Mouse (Mus musculus) limb, embryonic 11.5 days (tissue): Measurements from ENCODE around the gene Klk1b1. TPM values are rescaled to one million over a fixed set of nuclear protein-coding genes. Genes with fewer than 3 reads are reported as not detected.
A peak's percentile ranks its signal among the peaks of the same experiment; 100 is the strongest.

Experiments
- ATAC-seq: fragments of 200-750 bp; cut with Nextera tagmentation; 2 replicates; pipeline ENCODE4 v1.8.0; 2017; ENCODE audit warnings: low read depth; ENCODE audit not compliant: insufficient number of reproducible peaks, low FRiP score, low TSS enrichment
- DNase-seq: peaks from one replicate; pipeline ENCODE4 v3.0.0-alpha.2; 2015; ENCODE audit warnings: low spot score
- H3K27ac ChIP-seq: fragments of 300-500 bp; sonication (generic); replicated peaks from 2 replicates; pipeline ENCODE4 v1.5.1; 2014; ENCODE audit warnings: low read depth, mild to moderate bottlenecking, low read length
- H3K27me3 ChIP-seq: fragments of 300-500 bp; sonication (generic); 2 replicates; pipeline ENCODE4 v1.6.1; 2014; ENCODE audit warnings: mild to moderate bottlenecking, low read length, mixed read lengths; ENCODE audit not compliant: control insufficient read depth, insufficient read depth
- H3K36me3 ChIP-seq: fragments of 300-500 bp; sonication (generic); 2 replicates; pipeline ENCODE4 v1.6.1; 2014; ENCODE audit warnings: mild to moderate bottlenecking, low read length, moderate library complexity, mixed read lengths; ENCODE audit not compliant: control insufficient read depth, insufficient read depth
- H3K4me1 ChIP-seq: fragments of 300-500 bp; sonication (generic); 2 replicates; pipeline ENCODE4 v1.6.1; 2014; ENCODE audit warnings: low read length, mixed read lengths; ENCODE audit not compliant: control insufficient read depth, insufficient read depth
- H3K4me2 ChIP-seq: fragments of 300-500 bp; sonication (generic); 2 replicates; pipeline ENCODE4 v1.6.1; 2014; ENCODE audit warnings: low read depth, mild to moderate bottlenecking, moderate library complexity; ENCODE audit not compliant: severe bottlenecking
- H3K4me3 ChIP-seq: fragments of 300-500 bp; sonication (generic); 2 replicates; pipeline ENCODE4 v1.5.1; 2014; ENCODE audit warnings: low read depth, low read length
- H3K9ac ChIP-seq: fragments of 300-500 bp; sonication (generic); 2 replicates; pipeline ENCODE4 v1.6.1; 2014; ENCODE audit warnings: mild to moderate bottlenecking, low read length
- H3K9me3 ChIP-seq: fragments of 300-500 bp; sonication (generic); 2 replicates; pipeline ENCODE4 v1.6.1; 2016; ENCODE audit warnings: low read length; ENCODE audit not compliant: control insufficient read depth
- WGBS: fragments of 180-500 bp; shearing (Covaris S2); extraction: QIAGEN DNeasy Blood & Tissue Kit; methylation state at CpG from one replicate; pipeline ENCODE4 v1.1.7; 2014; 5-methylcytosine and 5-hydroxymethylcytosine counted together
- polyA plus RNA-seq: library from polyadenylated mRNA; unstranded; fragments of >200 nt; fragmentation: Nextera tagmentation; extraction: Ambion mirVana; gene quantifications from 2 replicates; pipeline ENCODE4 v1.2.1, GENCODE M21; 2014

The Klk1b1 gene
- polyA plus RNA-seq, result not detected in 2 replicates

DNA sequence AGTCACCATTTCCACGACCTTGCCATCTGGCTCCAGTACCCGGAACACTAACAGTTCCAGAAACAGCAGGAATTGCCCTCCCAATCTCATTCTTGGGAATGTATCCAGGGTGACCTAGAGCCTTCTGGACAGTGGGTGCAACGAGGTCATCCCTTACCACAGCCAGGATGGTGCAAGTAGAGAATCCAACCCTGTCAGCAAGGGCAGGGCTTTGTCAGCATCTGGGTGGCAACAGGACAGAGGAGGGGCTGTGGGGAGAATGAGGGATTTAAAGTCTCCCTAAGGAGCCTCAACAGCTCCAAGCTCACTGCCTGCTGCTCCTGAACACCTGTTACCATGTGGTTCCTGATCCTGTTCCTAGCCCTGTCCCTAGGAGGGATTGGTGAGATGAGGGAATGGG, at the start of gene Klk1b1:
Gene Klk1b1 (plus strand): TSS at position 301 of the 400 bp plus-strand sequence.
- Histone ChIP-seq H3K4me1 (no peaks in the 10 kb centered on the region), H3K4me2 (no peak within 1 kb of the TSS), H3K36me3 (no peaks in the 10 kb centered on the region), H3K9me3 (no peaks in the 10 kb centered on the region), H3K9ac (no peak within 1 kb of the TSS), H3K4me3 (no peak within 1 kb of the TSS), H3K27ac (no peak within 1 kb of the TSS), H3K27me3 (no peaks in the 10 kb centered on the region)
- ATAC-seq (no peak), DNase-seq (no peak)
- WGBS, result 72% methylated on average over 3 of the region's 3 CpGs

DNA sequence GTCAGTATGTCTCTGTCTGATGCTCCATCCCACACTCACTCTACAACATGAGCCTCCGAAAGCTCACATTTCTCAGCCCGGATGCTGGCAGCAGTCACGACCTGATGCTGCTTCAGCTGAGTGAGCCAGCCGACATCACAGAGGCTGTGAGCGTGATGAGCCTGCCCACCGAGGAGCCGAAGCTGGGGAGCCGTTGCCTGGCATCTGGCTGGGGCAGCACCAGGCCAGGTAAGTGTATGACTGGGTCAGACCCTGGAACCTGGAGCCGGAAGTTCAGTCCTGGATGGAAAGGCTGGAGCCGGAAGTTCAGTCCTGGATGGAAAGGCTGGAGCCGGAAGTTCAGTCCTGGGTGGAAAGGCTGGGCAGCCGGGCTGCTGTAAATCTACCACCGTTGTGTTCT, 48.1 kb upstream of the Klk1b1 start:
- Histone ChIP-seq H3K27ac (no peak overlapping the region), H3K27me3 (no peaks in the 10 kb centered on the region), H3K4me1 (no peaks in the 10 kb centered on the region), H3K9ac (no peak overlapping the region), H3K36me3 (no peaks in the 10 kb centered on the region), H3K4me2 (no peak overlapping the region), H3K4me3 (no peak overlapping the region), H3K9me3 (no peaks in the 10 kb centered on the region)
- DNase-seq (no peak), ATAC-seq (no peak)
- WGBS, result 81% methylated on average over 13 of the region's 13 CpGs

DNA sequence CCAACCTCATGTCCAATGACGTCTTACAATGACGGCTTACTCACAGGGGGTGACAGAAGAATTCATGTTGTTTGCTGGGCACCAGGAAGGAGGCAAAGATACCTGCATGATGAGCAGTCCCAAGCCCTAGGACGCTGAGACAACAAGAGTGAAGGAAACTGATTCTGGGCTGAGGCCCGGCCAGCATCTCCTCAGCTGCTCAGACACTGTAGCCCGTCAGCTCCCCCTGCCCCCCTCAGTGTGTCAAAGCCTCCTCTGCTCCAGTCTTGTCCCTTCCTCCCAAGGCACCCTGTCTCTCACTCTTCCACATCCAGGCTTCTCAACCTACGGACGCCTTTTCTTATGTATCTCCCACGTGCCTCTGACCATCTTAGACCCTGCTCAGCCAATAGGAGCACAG, 47.7 kb upstream of the Klk1b1 start:
- WGBS, result 79% methylated on average over 8 of the region's 8 CpGs
- Histone ChIP-seq H3K36me3 (no peaks in the 10 kb centered on the region), H3K27ac (no peak overlapping the region), H3K4me2 (no peak overlapping the region), H3K9me3 (no peaks in the 10 kb centered on the region), H3K4me3 (no peak overlapping the region), H3K27me3 (no peaks in the 10 kb centered on the region), H3K4me1 (no peaks in the 10 kb centered on the region), H3K9ac (no peak overlapping the region)
- DNase-seq, result no peak
- no peak for ATAC-seq

DNA sequence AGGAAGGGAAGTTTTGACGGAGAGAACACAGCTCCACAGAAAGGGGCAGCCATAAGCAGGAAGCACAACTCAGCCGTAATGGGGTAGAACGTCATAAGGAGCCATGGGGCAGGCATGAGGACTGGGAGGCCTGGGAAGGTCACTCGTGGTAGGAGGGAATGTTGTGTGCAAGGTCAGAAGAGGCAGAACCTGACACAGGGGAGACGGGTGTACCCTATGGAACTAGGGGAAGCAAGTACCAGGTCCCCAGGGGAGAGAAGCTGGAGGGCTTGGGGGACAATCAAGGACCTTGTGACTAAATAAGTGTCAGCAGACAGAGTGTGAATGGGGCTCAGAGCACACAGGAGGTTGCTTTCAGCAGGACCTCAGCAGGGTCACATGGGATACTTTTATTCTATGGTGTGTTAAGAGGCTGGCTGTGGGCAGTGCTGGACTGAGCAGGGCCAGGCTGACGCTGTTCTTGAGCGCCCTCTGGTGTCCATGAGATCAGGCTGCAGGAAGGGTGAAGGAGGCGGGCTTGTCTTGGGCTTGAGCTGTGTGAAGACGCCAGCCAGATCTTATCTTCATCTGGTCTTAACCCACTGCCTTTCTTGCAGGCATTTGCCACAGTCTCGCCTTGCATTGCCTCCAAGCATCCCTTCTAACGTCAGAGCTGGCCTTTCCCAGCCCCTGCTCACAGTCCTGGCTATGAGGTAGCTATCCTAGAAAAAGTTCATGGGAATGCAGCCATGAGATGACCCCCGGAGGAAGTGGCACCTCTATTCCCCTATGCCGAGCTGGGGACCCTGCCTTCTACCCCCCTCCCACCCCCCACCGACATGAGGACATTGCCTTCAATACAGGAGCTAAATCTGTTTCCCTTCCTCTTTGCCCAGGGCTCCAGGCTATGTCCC, 46.7 kb upstream of the Klk1b1 start:
- peak; percentile 80 for DNase-seq
- no peaks in the 10 kb centered on the region for H3K27me3 ChIP-seq
- H3K4me2 ChIP-seq, result no peak overlapping the region
- ATAC-seq, result peak; percentile 82
- no peaks in the 10 kb centered on the region for H3K9me3 ChIP-seq
- 29% methylated on average over 14 of the region's 14 CpGs for WGBS
- H3K9ac ChIP-seq, result no peak overlapping the region
- H3K4me1 ChIP-seq, result no peaks in the 10 kb centered on the region
- no peak overlapping the region for H3K27ac ChIP-seq
- no peak overlapping the region for H3K4me3 ChIP-seq
- no peaks in the 10 kb centered on the region for H3K36me3 ChIP-seq

DNA sequence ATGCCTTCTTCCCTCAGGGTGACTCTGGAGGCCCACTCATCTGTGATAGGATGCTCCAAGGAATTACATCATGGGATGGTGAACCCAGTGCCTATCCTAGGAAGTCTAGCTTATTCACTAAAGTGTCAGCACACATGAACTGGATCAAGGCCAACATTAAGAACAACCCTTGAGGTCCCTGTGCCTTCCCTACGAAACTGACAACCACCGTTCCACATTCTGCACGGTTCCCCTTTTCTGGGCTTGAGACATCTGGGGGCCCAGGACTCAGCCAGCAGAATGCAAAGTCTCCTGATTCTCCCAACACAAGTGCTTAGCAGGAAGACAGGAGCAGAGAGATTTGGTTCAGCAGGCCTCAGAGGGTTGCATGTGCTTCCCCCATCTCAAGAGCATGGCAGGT, 46.0 kb upstream of the Klk1b1 start:
- ATAC-seq, result no peak
- Histone ChIP-seq H3K9ac (no peak overlapping the region), H3K36me3 (no peaks in the 10 kb centered on the region), H3K4me2 (no peak overlapping the region), H3K4me3 (no peak overlapping the region), H3K4me1 (no peaks in the 10 kb centered on the region), H3K27ac (no peak overlapping the region), H3K9me3 (no peaks in the 10 kb centered on the region), H3K27me3 (no peaks in the 10 kb centered on the region)
- 89% methylated on average over 3 of the region's 3 CpGs for WGBS
- no peak for DNase-seq

DNA sequence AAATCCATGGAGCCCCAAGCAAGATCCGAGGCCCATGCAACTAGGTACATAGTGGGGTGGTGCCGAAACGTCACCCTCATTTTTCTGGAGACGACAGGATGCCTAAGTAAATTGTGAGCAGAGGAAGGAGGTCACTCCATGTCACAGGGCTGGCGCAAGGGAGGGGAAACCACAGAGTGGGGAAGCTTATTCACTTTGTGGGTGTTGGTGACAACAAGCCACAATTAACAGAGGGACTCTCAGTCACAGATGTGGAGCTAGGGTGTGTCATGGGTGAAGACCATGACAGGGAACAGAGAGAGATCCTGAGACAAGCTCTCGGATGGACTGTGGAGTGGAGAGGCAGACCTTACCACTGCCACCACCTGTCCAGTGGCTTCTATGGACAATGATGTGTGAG, 45.5 kb upstream of the Klk1b1 start:
- no peaks in the 10 kb centered on the region for H3K4me1 ChIP-seq
- H3K4me2 ChIP-seq, result no peak overlapping the region
- no peak for DNase-seq
- no peak for ATAC-seq
- 81% methylated on average over 6 of the region's 6 CpGs for WGBS
- no peak overlapping the region for H3K9ac ChIP-seq
- H3K4me3 ChIP-seq, result no peak overlapping the region
- H3K36me3 ChIP-seq, result no peaks in the 10 kb centered on the region
- no peaks in the 10 kb centered on the region for H3K9me3 ChIP-seq
- H3K27ac ChIP-seq, result no peak overlapping the region
- no peaks in the 10 kb centered on the region for H3K27me3 ChIP-seq

DNA sequence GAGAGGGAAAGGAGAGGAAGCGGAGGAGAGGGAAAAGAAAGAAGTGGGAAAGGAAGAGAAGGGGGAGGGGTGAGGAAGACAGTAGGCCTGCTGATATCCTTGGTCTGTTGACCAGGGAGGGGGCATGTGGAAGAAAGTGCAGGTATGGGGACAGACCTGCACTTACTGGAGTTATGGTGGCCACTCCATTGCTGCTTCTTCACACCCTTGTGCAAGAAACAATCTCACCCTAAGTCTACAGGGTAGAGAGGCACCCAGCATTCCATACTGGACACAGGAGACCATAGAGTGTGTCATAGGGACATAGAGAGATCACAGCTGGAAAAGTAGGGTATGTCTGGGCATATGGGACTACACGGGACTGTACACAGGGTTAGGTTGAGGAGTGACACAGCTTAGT, 44.6 kb upstream of the Klk1b1 start:
- 88% methylated on average over 2 of the region's 2 CpGs for WGBS
- no peak for ATAC-seq
- Histone ChIP-seq H3K4me3 (no peak overlapping the region), H3K36me3 (no peaks in the 10 kb centered on the region), H3K9me3 (no peaks in the 10 kb centered on the region), H3K4me1 (no peaks in the 10 kb centered on the region), H3K9ac (no peak overlapping the region), H3K27me3 (no peaks in the 10 kb centered on the region), H3K27ac (no peak overlapping the region), H3K4me2 (no peak overlapping the region)
- DNase-seq, result no peak

DNA sequence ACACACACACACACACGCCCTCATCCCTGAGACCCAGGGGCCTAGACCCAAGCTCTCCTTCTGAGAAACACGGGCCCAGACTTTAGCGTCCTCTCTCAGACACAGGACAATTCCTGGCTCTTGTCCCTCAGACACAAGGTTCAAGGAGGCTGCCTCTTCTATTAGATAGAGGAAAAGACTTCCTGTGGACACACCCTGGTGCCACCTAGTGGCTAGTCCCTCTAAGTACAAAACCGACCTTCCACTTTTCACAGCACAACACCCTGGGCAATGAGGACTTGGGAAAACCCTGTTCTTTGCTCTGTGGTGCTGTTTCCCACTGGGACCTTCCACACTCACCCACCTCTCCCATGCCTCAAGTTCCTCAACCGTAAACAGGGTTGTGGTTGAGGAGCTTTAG, 40.6 kb upstream of the Klk1b1 start:
- no peak overlapping the region for H3K4me2 ChIP-seq
- no peaks in the 10 kb centered on the region for H3K9me3 ChIP-seq
- H3K9ac ChIP-seq, result no peak overlapping the region
- DNase-seq, result peak; percentile 30
- H3K27me3 ChIP-seq, result no peaks in the 10 kb centered on the region
- WGBS, result 62% methylated on average over 5 of the region's 5 CpGs
- no peak overlapping the region for H3K4me3 ChIP-seq
- H3K36me3 ChIP-seq, result no peaks in the 10 kb centered on the region
- no peak overlapping the region for H3K27ac ChIP-seq
- ATAC-seq, result no peak
- no peaks in the 10 kb centered on the region for H3K4me1 ChIP-seq

DNA sequence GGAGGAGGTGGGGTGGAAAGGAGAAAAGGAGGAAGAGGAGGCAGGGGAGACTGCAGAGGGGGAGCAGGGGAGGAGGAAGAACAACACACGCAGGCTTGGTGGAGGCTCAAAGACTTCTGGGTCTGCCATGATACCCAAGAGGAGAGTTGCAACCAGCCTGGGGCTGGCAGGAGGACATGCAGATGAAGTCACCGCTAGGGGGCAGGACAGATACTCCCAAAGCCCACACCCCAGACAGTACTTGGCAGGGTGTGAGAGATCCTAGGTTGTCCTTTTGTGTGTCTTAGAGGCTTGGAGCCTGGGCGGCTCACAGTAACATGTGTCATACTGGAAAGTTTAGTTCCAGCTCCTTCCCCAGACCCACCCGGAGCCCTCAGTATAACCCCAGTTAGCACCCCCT, 38.0 kb upstream of the Klk1b1 start:
- Histone ChIP-seq H3K9ac (no peak overlapping the region), H3K4me3 (no peak overlapping the region), H3K4me2 (no peak overlapping the region), H3K4me1 (no peaks in the 10 kb centered on the region), H3K27ac (no peak overlapping the region), H3K36me3 (no peaks in the 10 kb centered on the region), H3K27me3 (no peaks in the 10 kb centered on the region), H3K9me3 (no peaks in the 10 kb centered on the region)
- WGBS, result 55% methylated on average over 4 of the region's 4 CpGs
- ATAC-seq, result no peak
- DNase-seq, result peak; percentile 50
